Mouse (Mus musculus): Measurements from ENCODE around the gene Cdk5. TPM values are rescaled to one million over a fixed set of nuclear protein-coding genes. Genes with fewer than 3 reads are reported as not detected.
A peak's percentile ranks its signal among the peaks of the same experiment; 100 is the strongest.

Gene Cdk5
- total RNA-seq, 2 experiments from 2014 or later, result 16.2 to 20.0 TPM

- ATAC-seq (replicated peaks; ENCODE audit: poor library complexity), result no peak
These were observed 5.3 kb upstream of the Cdk5 start for GRCm38 (mm10) chr5:24428596-24428995.

DNA sequence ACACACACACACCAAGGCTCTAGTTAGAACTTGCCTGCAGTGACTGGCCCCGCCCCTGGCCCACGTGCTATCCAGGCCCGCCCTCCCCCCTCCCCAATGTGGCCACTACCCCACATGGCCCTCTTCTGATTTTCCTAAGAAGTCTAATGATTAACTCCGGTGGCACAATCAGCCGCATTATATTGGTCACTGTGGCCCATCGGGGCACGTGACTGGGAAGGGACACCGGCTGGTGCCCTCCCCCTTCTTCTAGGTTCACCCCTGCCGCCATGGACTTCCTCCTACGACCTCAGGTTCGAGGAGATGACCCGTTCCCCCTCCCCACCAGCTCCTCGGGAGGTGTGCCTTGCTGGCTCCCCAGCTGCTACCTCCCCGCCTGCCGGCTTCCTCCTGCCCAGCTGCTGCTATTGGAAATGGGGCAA, 4.7 kb upstream of the Cdk5 start:
- ATAC-seq (replicated peaks; ENCODE audit: poor library complexity), result no peak

DNA sequence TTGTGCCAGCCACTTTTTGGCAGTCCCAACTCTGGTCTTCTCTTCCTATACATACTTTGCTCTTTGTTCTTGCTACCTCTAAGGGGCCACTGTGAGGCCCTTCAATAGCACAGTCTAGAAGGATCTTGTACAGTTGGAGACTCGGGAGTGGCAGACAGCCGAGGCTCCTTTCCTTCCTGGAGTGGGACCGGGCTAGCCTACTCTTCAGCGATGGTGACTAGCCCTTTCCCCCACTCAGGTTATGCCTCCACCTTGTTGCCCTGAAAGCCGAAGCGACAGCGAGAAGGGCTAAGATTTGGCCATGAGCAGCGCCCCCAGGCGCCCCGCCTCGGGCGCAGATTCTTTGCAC, 3.9 kb upstream of the Cdk5 start:
- ATAC-seq (replicated peaks; ENCODE audit: poor library complexity), result no peak

GRCm38 (mm10) chr5:24426556-24427284, 3.4 kb upstream of the Cdk5 start:
- no peak for ATAC-seq (replicated peaks; ENCODE audit: poor library complexity)

GRCm38 (mm10) chr5:24426037-24426432, 2.7 kb upstream of the Cdk5 start:
- no peak for ATAC-seq (replicated peaks; ENCODE audit: poor library complexity)

DNA sequence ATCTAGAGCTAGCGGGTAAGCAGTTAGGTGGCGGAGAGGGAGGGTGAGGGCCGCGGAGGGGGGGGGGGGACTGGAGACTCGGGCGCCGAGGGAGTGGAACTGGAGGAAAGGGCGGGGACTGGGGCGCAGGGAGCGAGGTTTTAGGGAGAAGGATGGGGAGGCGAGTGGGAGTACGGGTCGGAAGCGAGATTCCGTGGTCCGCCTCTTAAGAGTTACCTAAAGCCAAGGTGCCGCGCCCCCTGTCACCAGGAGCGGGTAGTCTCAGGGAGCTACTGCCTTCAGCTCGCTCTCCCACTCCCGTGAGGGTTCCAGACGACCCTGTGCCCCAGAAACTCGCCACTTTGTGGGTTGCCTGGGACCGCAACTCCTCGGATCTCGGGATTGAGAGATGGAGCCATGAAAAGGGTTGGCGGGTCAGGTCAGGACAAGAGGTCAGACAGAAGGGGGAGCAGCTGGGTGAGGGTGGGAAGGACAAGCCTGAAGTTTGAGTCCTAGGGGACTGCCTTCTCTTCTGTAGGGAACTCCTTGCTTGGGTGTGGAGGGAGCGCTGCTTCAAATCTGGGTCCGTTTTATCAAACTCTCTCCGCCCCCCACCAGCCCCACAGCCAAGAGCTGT, 2.2 kb upstream of the Cdk5 start:
- ATAC-seq (replicated peaks; ENCODE audit: poor library complexity), result peak; percentile 8; the same call in 1 of the 2 replicates

GRCm38 (mm10) chr5:24424861-24425411, 1.6 kb upstream of the Cdk5 start:
- peak; percentile 45 for ATAC-seq (replicated peaks; ENCODE audit: poor library complexity)

GRCm38 (mm10) chr5:24424004-24424781, 863 bp upstream of the Cdk5 start:
- ATAC-seq (replicated peaks; ENCODE audit: poor library complexity), result peak; percentile 18

DNA sequence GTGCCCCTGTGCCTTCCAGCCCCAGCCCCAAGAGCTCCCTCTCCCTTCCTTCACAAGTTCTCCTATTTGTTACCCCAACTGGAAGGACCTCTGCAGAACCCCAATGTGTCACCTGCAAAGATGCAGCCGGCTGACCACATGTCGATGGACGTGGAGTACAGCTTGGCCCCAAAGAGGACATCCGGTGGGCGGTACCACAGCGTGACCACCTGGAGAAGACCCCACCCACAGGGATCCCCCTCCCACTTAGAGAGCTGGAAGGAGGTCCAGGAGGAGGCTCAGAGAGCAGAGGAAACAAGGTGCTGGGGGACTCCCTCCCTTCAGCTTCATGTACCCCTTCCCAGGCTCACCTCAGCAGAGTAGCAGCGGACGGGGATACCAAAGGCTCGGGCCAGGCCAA, 2.9 kb downstream of the Cdk5 start:
- no peak for ATAC-seq (replicated peaks; ENCODE audit: poor library complexity)

DNA sequence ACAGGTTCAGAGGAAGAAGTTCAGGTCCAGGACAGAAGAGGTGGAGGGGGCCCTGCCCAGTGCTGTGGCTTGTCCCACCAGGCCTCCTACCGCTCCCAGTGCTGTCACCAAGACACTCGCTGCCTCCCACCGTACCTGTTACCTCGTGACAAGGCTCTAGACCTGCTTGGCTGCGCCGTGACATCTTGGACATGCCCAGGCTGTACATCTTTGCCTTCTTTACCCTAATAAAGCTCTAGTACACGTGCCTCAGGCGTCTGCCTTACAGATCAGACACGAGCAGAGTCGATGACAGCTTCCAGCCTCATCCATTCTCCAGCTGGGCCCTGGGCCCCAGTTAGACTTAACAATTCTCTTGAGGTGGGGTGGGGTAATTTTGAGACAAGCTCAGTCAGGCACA, 5.7 kb downstream of the Cdk5 start:
- ATAC-seq (replicated peaks; ENCODE audit: poor library complexity), result no peak

GRCm38 (mm10) chr5:24416222-24416736, 7.1 kb downstream of the Cdk5 start:
- peak; percentile 85 for ATAC-seq (replicated peaks; ENCODE audit: poor library complexity)

DNA sequence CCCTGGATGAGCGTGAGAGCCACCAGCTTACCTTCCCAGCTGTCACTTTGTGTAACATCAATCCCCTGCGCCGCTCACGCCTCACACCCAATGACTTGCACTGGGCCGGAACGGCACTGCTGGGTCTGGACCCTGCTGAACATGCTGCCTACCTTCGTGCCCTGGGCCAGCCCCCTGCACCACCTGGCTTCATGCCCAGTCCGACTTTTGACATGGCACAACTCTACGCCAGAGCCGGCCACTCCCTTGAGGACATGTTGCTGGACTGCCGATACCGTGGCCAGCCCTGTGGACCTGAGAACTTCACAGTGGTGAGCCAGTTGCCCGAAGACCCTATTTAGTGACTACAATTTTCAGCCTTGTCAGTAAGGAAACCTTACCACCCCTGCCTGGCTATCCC, 9.4 kb downstream of the Cdk5 start:
- ATAC-seq (replicated peaks; ENCODE audit: poor library complexity), result no peak

DNA sequence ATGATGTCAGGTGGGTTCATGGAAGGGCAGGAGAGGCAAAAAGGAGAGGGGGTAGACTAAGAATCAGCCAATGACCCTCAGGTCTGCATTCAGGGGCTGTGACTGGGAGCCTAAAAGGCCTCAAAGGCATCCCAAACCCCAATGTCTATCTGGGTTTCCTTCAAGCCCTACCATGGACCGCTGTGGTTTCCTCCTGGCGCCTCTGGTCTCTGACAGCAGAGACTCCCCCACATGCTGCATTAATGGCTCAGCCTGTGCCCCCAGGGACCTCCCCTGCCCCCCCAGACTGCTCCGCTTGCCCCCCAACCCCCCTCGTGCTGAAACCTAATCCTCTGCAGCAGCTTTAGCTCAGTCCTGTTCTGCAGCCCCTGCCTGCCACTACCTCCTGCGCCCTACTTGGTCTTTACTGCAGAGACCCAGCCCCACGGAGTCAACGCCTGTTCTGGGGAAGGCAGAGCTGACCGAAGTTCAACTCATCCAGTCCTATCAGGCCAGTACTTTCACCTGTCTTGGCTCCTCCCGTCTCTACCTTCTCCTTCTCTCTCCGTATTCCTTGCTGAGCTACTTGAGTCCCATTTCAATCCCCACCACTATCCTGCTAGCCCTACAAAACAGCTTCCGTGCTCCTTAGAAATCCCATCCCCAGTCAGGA, 10.2 kb downstream of the Cdk5 start, which contains the start of gene Asic3:
TSS of gene Asic3 (plus strand) at position 351 of the 652 bp plus-strand sequence.
- no peak for ATAC-seq (replicated peaks; ENCODE audit: poor library complexity)

DNA sequence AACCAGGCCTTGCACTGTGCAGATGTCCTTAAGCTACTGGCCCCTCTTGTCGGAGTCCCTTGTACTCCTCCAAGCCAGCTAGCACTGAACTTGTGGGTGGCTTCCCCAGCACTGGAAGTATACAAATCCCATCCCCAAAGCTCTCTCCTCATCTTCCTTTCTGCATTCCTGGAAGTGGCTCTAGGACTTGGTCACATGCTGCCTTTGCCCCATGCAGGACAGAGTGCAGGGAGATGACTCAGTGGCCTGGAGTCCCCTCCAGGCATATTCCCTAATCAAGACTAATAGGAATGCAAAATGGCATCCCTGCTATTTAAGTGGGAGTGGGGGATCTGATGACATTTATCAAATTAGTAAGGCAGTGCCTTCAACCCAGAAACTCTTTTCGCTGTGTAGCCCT, 11.3 kb downstream of the Cdk5 start:
- no peak for ATAC-seq (replicated peaks; ENCODE audit: poor library complexity)

GRCm38 (mm10) chr5:24409466-24409865, 13.9 kb downstream of the Cdk5 start:
- no peak for ATAC-seq (replicated peaks; ENCODE audit: poor library complexity)

DNA sequence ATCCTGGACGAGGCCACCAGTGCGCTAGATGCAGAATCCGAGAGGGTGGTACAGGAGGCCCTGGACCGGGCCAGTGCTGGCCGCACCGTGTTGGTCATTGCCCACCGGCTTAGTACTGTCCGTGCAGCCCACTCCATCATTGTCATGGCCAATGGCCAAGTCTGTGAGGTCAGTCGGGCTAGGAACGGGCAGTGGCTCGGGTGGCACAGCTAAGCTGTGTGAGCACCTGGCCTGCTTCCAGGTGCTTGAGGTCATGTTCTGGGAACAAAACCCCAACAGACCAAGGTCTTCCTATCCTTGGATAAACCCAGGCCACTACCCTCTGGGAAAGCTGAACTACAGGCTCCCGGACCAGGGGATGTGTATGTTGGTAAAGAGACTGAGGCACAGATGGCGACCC, 14.7 kb downstream of the Cdk5 start:
- no peak for ATAC-seq (replicated peaks; ENCODE audit: poor library complexity)

DNA sequence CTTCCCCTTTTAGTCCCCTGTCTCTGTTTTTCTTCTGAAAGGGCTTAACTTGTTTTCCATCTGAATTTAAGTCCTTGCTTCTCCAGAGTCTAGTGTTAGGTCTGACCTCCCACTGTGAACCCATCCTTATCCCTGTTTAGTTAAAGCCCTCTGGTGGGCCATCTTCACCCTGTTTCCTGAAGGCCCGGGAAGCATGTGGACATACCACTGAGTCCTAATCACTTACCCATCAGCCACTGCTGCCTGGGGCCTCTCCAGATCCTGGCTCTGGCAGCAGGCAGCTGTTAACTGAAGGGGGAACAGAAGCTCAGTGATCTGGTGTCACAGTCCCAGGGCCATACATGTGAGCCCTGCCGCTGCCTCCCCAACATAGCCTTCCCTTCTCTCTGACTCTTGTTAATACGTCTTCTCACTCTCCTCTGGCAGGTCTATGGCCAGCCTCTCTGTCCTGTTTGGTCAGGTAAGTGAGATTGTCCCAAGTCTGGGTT, 17.9 kb downstream of the Cdk5 start:
- no peak for ATAC-seq (replicated peaks; ENCODE audit: poor library complexity)

DNA sequence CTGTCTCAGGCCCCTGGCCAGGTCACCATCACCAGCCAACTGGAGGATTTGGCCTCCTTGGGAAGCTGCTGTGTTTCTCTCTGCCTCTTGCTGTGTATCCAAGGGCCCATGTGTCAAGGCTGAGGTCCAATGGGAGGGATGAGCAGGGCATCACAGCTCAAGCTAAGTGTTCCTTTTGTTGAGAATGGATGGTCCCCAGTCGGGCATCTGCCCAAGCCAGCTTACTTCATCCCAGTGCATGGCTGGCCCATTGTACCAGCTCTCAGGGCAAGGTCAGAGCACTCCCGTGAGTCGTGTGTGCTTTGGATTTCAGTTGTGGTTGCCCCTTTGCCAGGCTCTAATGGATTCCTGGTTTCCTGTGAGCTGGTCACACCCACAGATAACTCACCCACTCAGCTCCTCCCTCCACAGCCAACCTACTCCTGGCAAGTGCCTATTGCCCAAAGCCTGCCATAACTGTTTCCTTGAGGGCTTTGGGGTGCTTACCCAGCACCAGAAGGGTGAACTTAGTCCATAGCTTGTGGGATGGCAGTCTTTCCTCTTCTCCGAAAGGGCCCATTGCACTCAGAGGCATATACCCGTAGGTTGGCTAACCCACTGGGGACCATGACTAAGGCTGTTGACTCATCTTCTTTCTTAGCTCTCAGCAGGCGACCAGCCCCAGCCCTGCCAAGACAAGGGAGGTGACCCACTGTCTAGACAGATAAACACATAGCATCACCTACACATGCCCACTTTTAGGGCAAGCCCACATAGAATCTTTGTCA, 18.6 kb downstream of the Cdk5 start:
- peak; percentile 42; the same call in 1 of the 2 replicates for ATAC-seq (replicated peaks; ENCODE audit: poor library complexity)

- ATAC-seq (replicated peaks; ENCODE audit: poor library complexity), result no peak
These were observed 21.4 kb downstream of the Cdk5 start for GRCm38 (mm10) chr5:24401969-24402368.
